Mouse (Mus musculus): ENCODE measurements around the gene Wdr37. TPM values are rescaled to one million over a fixed set of nuclear protein-coding genes. Genes with fewer than 3 reads are reported as not detected.

The Wdr37 gene
- 38.2 to 52.1 TPM (median 48.1 TPM) in 4 replicates for total RNA-seq (2023)

GRCm38 (mm10) chr13:8871314-8871962, at the start of gene Wdr37:
TSS of gene Wdr37 (minus strand) at chr13:8871909.

GRCm38 (mm10) chr13:8885445-8886184, 13.9 kb upstream of the Wdr37 start, which contains the start of gene Idi1:
TSS of gene Idi1 (plus strand) at chr13:8885501.

Other genes starting within 250 kb of the Wdr37 start
- 12.1 to 16.9 TPM (median 15.1 TPM) in 4 replicates for gene Idi1, start 13.6 kb upstream of the Wdr37 start, total RNA-seq (2023)
- gene Gm9745, start 76.3 kb upstream of the Wdr37 start, total RNA-seq (2023): not detected in 4 replicates
- gene Idi2, start 81.0 kb upstream of the Wdr37 start, total RNA-seq (2023): not detected in 4 replicates
- gene Gtpbp4, start 124.2 kb upstream of the Wdr37 start, total RNA-seq (2023): 109 to 120 TPM (median 115 TPM) in 4 replicates
- 70.0 to 75.5 TPM (median 72.5 TPM) in 4 replicates for gene Larp4b, start 222.0 kb upstream of the Wdr37 start, total RNA-seq (2023)

All from B cell, adult 62 days (primary cell).